Mouse (Mus musculus) midbrain, postnatal 0 days (tissue): ENCODE data around the gene Nxf1. TPM values are rescaled to one million over a fixed set of nuclear protein-coding genes. Genes with fewer than 3 reads are reported as not detected.
"Not testable (repeated sequence)": the region's sequence is repeated elsewhere in the genome, so short reads cannot be mapped to it uniquely, and the experiment has no call there.

Experiments
- ATAC-seq: fragments of 200-750 bp; cut with Nextera tagmentation; 2 replicates; pipeline ENCODE4 v1.8.0; 2017; ENCODE audit warnings: moderate number of reproducible peaks, mild to moderate bottlenecking, moderate TSS enrichment, moderate library complexity; ENCODE audit not compliant: low FRiP score
- DNase-seq: peaks from one replicate; pipeline ENCODE4 v3.0.0-alpha.2; 2015; ENCODE audit warnings: low spot score
- H3K27ac ChIP-seq: fragments of 300-500 bp; sonication (generic); 2 replicates; pipeline ENCODE4 v1.5.1; 2014; ENCODE audit warnings: low read depth, mild to moderate bottlenecking, low read length, mixed read lengths
- H3K27me3 ChIP-seq: fragments of 300-500 bp; sonication (generic); 2 replicates; pipeline ENCODE4 v1.6.1; 2014; ENCODE audit warnings: low read length, control low read depth, mixed read lengths; ENCODE audit not compliant: insufficient read depth
- H3K36me3 ChIP-seq: fragments of 300-500 bp; sonication (generic); 2 replicates; pipeline ENCODE4 v1.6.1; 2014; ENCODE audit warnings: low read length, control low read depth, mixed read lengths; ENCODE audit not compliant: insufficient read depth
- H3K4me1 ChIP-seq: fragments of 300-500 bp; sonication (generic); 2 replicates; pipeline ENCODE4 v1.6.1; 2014; ENCODE audit warnings: mild to moderate bottlenecking, control low read depth, antibody characterized with exemption, low read length, mixed read lengths; ENCODE audit not compliant: insufficient read depth
- H3K4me2 ChIP-seq: fragments of 300-500 bp; sonication (generic); 2 replicates; pipeline ENCODE4 v1.6.1; 2014; ENCODE audit warnings: low read depth, mild to moderate bottlenecking, low read length, mixed read lengths; ENCODE audit not compliant: poor library complexity, severe bottlenecking
- H3K4me3 ChIP-seq: fragments of 300-500 bp; sonication (generic); 2 replicates; pipeline ENCODE4 v1.5.1; 2014; ENCODE audit warnings: low read depth, mild to moderate bottlenecking, low read length, moderate library complexity
- H3K9ac ChIP-seq: fragments of 300-500 bp; sonication (generic); replicated peaks from 2 replicates; pipeline ENCODE4 v1.6.1; 2014; ENCODE audit warnings: mild to moderate bottlenecking, low read length, moderate library complexity, mixed read lengths; ENCODE audit not compliant: poor library complexity, severe bottlenecking
- H3K9me3 ChIP-seq: fragments of 300-500 bp; sonication (generic); 2 replicates; pipeline ENCODE4 v1.6.1; 2016; ENCODE audit warnings: low read length, control low read depth
- CTCF ChIP-seq: IDR thresholded peaks from 2 replicates; pipeline ENCODE4 v1.5.1; 2016; ENCODE audit warnings: antibody characterized with exemption, mild to moderate bottlenecking
- WGBS: fragments of 180-500 bp; shearing (Covaris S2); extraction: QIAGEN DNeasy Blood & Tissue Kit; methylation state at CpG from one replicate; pipeline ENCODE4 v1.1.7; 2014; 5-methylcytosine and 5-hydroxymethylcytosine counted together
- polyA plus RNA-seq: library from polyadenylated mRNA; unstranded; fragments of >200 nt; fragmentation: Nextera tagmentation; extraction: Ambion mirVana; gene quantifications from 2 replicates; pipeline ENCODE4 v1.2.1, GENCODE M21; 2015
- total RNA-seq: library from RNA; depleted of rRNA; stranded (reverse); fragments of >200 nt; gene quantifications from 2 replicates; pipeline ENCODE4 v1.2.3, GENCODE M21; 2014

Nxf1 gene
- total and polyA plus RNA-seq, 2 experiments from 2014 or later, result 67.4 to 92.8 TPM

- no peak for ATAC-seq
- DNase-seq, result no peak
- peaks cover 11% of the 10 kb centered on the region; the same call in 1 of the 2 replicates for H3K36me3 ChIP-seq
- H3K27me3 ChIP-seq, result no peaks in the 10 kb centered on the region
- WGBS, result 28% methylated on average over 5 of the region's 5 CpGs
- no peak overlapping the region; the same call in 1 of the 2 replicates for H3K9ac ChIP-seq
- H3K4me3 ChIP-seq, result no peak overlapping the region
- H3K9me3 ChIP-seq, result no peaks in the 10 kb centered on the region
- H3K4me2 ChIP-seq, result no peak overlapping the region
- no peak overlapping the region for H3K27ac ChIP-seq
- TF ChIP-seq CTCF, result no peak
- H3K4me1 ChIP-seq, result peaks cover 10% of the 10 kb centered on the region; the same call in 1 of the 2 replicates
Observed at GRCm38 (mm10) chr19:8727495-8728114, 29.3 kb upstream of the Nxf1 start.

GRCm38 (mm10) chr19:8728335-8729099, 28.4 kb upstream of the Nxf1 start:
- H3K36me3 ChIP-seq, result peaks cover 11% of the 10 kb centered on the region; the same call in 1 of the 2 replicates
- not testable (repeated sequence) for ATAC-seq, H3K4me2 ChIP-seq, H3K9me3 ChIP-seq, H3K4me1 ChIP-seq, H3K27me3 ChIP-seq, DNase-seq, H3K27ac ChIP-seq, H3K4me3 ChIP-seq, H3K9ac ChIP-seq
- WGBS, result 52% methylated on average over 3 of the region's 3 CpGs

- DNase-seq (no peak), ATAC-seq (no peak)
- Histone ChIP-seq H3K9ac (no peak overlapping the region), H3K4me3 (no peak overlapping the region), H3K4me1 (no peaks in the 10 kb centered on the region), H3K9me3 (no peaks in the 10 kb centered on the region), H3K27me3 (no peaks in the 10 kb centered on the region), H3K27ac (no peak overlapping the region), H3K36me3 (peaks cover 13% of the 10 kb centered on the region), H3K4me2 (no peak overlapping the region)
- TF ChIP-seq CTCF, result no peak
- 65% methylated on average over 3 of the region's 3 CpGs for WGBS
Observed at GRCm38 (mm10) chr19:8734334-8734733, 22.5 kb upstream of the Nxf1 start.

- H3K36me3 ChIP-seq, result peaks cover 21% of the 10 kb centered on the region
- H3K4me2 ChIP-seq, result peak within 1 kb of the TSS; percentile 92
- peak; percentile 93 for ATAC-seq
- peak within 1 kb of the TSS; percentile 75 for H3K9ac ChIP-seq
- no peaks in the 10 kb centered on the region; the same call in 1 of the 2 replicates for H3K4me1 ChIP-seq
- H3K27ac ChIP-seq, result peak within 1 kb of the TSS; percentile 75
- no peak for TF ChIP-seq CTCF
- under 1% methylated on average over 32 of the region's 32 CpGs for WGBS
- DNase-seq, result peak; percentile 96
- H3K27me3 ChIP-seq, result no peaks in the 10 kb centered on the region
- no peaks in the 10 kb centered on the region for H3K9me3 ChIP-seq
- peak within 1 kb of the TSS; percentile 85 for H3K4me3 ChIP-seq
Observed at GRCm38 (mm10) chr19:8735389-8736159, 21.3 kb upstream of the Nxf1 start, which contains the start of gene Wdr74. TSS of gene Wdr74 (plus strand) at chr19:8735827.

DNA sequence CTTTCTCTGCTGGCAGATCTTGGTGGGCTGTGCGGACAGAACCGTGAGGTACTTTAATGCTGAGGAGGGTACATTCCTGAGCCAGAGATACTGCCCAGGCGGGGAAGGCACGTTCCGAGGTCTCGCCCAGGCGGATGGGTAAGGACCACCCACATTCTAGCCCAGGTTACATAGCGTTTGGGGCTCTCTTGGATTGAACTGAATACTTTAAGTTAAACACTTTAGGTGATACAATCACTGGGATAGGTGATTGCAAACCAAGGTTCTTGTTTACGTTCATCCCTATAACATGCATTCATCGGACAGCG, 20.8 kb upstream of the Nxf1 start:
- WGBS, result 3% methylated on average over 11 of the region's 11 CpGs
- Histone ChIP-seq H3K4me1 (no peaks in the 10 kb centered on the region; the same call in 1 of the 2 replicates), H3K36me3 (peaks cover 21% of the 10 kb centered on the region), H3K4me3 (peak overlapping the region; percentile 85), H3K9me3 (no peaks in the 10 kb centered on the region), H3K9ac (peak overlapping the region; percentile 75), H3K27ac (peak overlapping the region; percentile 75), H3K4me2 (peak overlapping the region; percentile 92), H3K27me3 (no peaks in the 10 kb centered on the region)
- TF ChIP-seq CTCF, result no peak
- DNase-seq, result no peak
- peak; percentile 36; the same call in 1 of the 2 replicates for ATAC-seq
